Mouse (Mus musculus): ENCODE results near the gene Spg21. TPM values are rescaled to one million over a fixed set of nuclear protein-coding genes. Genes with fewer than 3 reads are reported as not detected.

Gene Spg21
- polyA plus RNA-seq, 1 experiment from 2014 or later = 138 TPM

- Histone ChIP-seq H3K4me3 (replicated peaks; ENCODE audit: low read length) (no peak overlapping the region), H3K9me3 (ENCODE audit: control insufficient read depth, low read length) (no peaks in the 10 kb centered on the region), H3K4me2 (ENCODE audit: low read length) (no peak overlapping the region), H3K27me3 (replicated peaks; ENCODE audit: control insufficient read depth, insufficient read depth, low read length) (no peaks in the 10 kb centered on the region), H3K27ac (ENCODE audit: low read length) (no peak overlapping the region), H3K4me1 (replicated peaks; ENCODE audit: control insufficient read depth, insufficient read depth, low read length) (peaks cover 22% of the 10 kb centered on the region), H3K9ac (replicated peaks; ENCODE audit: low read depth, low read length) (no peak overlapping the region), H3K36me3 (ENCODE audit: control insufficient read depth, insufficient read depth) (peaks cover 8% of the 10 kb centered on the region)
- ATAC-seq = no peak
- WGBS = 94% methylated on average over 6 of the region's 6 CpGs
Measured at GRCm38 (mm10) chr9:65464161-65464560, 3.4 kb downstream of the Spg21 start.

GRCm38 (mm10) chr9:65465241-65465640 lies 4.5 kb downstream of the Spg21 start:
- no peak overlapping the region for H3K27ac ChIP-seq (ENCODE audit: low read length)
- H3K9me3 ChIP-seq (ENCODE audit: control insufficient read depth, low read length) = no peaks in the 10 kb centered on the region
- H3K4me1 ChIP-seq (replicated peaks; ENCODE audit: control insufficient read depth, insufficient read depth, low read length) = peaks cover 19% of the 10 kb centered on the region
- H3K27me3 ChIP-seq (replicated peaks; ENCODE audit: control insufficient read depth, insufficient read depth, low read length) = no peaks in the 10 kb centered on the region
- H3K36me3 ChIP-seq (ENCODE audit: control insufficient read depth, insufficient read depth) = peaks cover 8% of the 10 kb centered on the region
- no peak for ATAC-seq
- no peak overlapping the region for H3K9ac ChIP-seq (replicated peaks; ENCODE audit: low read depth, low read length)
- no peak overlapping the region for H3K4me3 ChIP-seq (replicated peaks; ENCODE audit: low read length)
- WGBS = 92% methylated on average over 2 of the region's 2 CpGs
- no peak overlapping the region for H3K4me2 ChIP-seq (ENCODE audit: low read length)

GRCm38 (mm10) chr9:65467686-65468085 lies 6.9 kb downstream of the Spg21 start:
- Histone ChIP-seq H3K4me2 (ENCODE audit: low read length) (no peak overlapping the region), H3K9me3 (ENCODE audit: control insufficient read depth, low read length) (no peaks in the 10 kb centered on the region), H3K9ac (replicated peaks; ENCODE audit: low read depth, low read length) (no peak overlapping the region), H3K36me3 (ENCODE audit: control insufficient read depth, insufficient read depth) (peaks cover 8% of the 10 kb centered on the region), H3K27me3 (replicated peaks; ENCODE audit: control insufficient read depth, insufficient read depth, low read length) (no peaks in the 10 kb centered on the region), H3K27ac (ENCODE audit: low read length) (no peak overlapping the region), H3K4me1 (replicated peaks; ENCODE audit: control insufficient read depth, insufficient read depth, low read length) (peaks cover 3% of the 10 kb centered on the region), H3K4me3 (replicated peaks; ENCODE audit: low read length) (no peak overlapping the region)
- no peak for ATAC-seq
- WGBS = 80% methylated on average over 11 of the region's 11 CpGs

GRCm38 (mm10) chr9:65472769-65473168 lies 12.0 kb downstream of the Spg21 start:
- Histone ChIP-seq H3K9me3 (ENCODE audit: control insufficient read depth, low read length) (no peaks in the 10 kb centered on the region), H3K9ac (replicated peaks; ENCODE audit: low read depth, low read length) (no peak overlapping the region), H3K4me3 (replicated peaks; ENCODE audit: low read length) (no peak overlapping the region), H3K36me3 (ENCODE audit: control insufficient read depth, insufficient read depth) (peaks cover 20% of the 10 kb centered on the region), H3K27me3 (replicated peaks; ENCODE audit: control insufficient read depth, insufficient read depth, low read length) (no peaks in the 10 kb centered on the region), H3K4me2 (ENCODE audit: low read length) (no peak overlapping the region), H3K4me1 (replicated peaks; ENCODE audit: control insufficient read depth, insufficient read depth, low read length) (no peaks in the 10 kb centered on the region), H3K27ac (ENCODE audit: low read length) (no peak overlapping the region)
- whole genome bisulfite sequencing = 94% methylated on average over 4 of the region's 4 CpGs
- ATAC-seq = no peak

- no peak overlapping the region for H3K4me3 ChIP-seq (replicated peaks; ENCODE audit: low read length)
- no peaks in the 10 kb centered on the region for H3K4me1 ChIP-seq (replicated peaks; ENCODE audit: control insufficient read depth, insufficient read depth, low read length)
- no peak overlapping the region for H3K4me2 ChIP-seq (ENCODE audit: low read length)
- H3K9ac ChIP-seq (replicated peaks; ENCODE audit: low read depth, low read length) = no peak overlapping the region
- WGBS = 88% methylated on average over 8 of the region's 8 CpGs
- ATAC-seq = no peak
- no peaks in the 10 kb centered on the region for H3K27me3 ChIP-seq (replicated peaks; ENCODE audit: control insufficient read depth, insufficient read depth, low read length)
- H3K27ac ChIP-seq (ENCODE audit: low read length) = no peak overlapping the region
- peaks cover 42% of the 10 kb centered on the region for H3K36me3 ChIP-seq (ENCODE audit: control insufficient read depth, insufficient read depth)
- no peaks in the 10 kb centered on the region for H3K9me3 ChIP-seq (ENCODE audit: control insufficient read depth, low read length)
Measured at GRCm38 (mm10) chr9:65479158-65479557, 18.4 kb downstream of the Spg21 start.

- Histone ChIP-seq H3K9me3 (ENCODE audit: control insufficient read depth, low read length) (no peaks in the 10 kb centered on the region), H3K4me1 (replicated peaks; ENCODE audit: control insufficient read depth, insufficient read depth, low read length) (no peaks in the 10 kb centered on the region), H3K27ac (ENCODE audit: low read length) (no peak overlapping the region), H3K9ac (replicated peaks; ENCODE audit: low read depth, low read length) (no peak overlapping the region), H3K36me3 (ENCODE audit: control insufficient read depth, insufficient read depth) (peaks cover 46% of the 10 kb centered on the region), H3K27me3 (replicated peaks; ENCODE audit: control insufficient read depth, insufficient read depth, low read length) (no peaks in the 10 kb centered on the region), H3K4me2 (ENCODE audit: low read length) (no peak overlapping the region), H3K4me3 (replicated peaks; ENCODE audit: low read length) (no peak overlapping the region)
- WGBS = 83% methylated on average over 5 of the region's 5 CpGs
- no peak for ATAC-seq
Measured at GRCm38 (mm10) chr9:65480071-65480470, 19.3 kb downstream of the Spg21 start.

- H3K27me3 ChIP-seq (replicated peaks; ENCODE audit: control insufficient read depth, insufficient read depth, low read length) = no peaks in the 10 kb centered on the region
- H3K27ac ChIP-seq (ENCODE audit: low read length) = no peak overlapping the region
- H3K4me3 ChIP-seq (replicated peaks; ENCODE audit: low read length) = no peak overlapping the region
- ATAC-seq = no peak
- H3K9me3 ChIP-seq (ENCODE audit: control insufficient read depth, low read length) = no peaks in the 10 kb centered on the region
- H3K36me3 ChIP-seq (ENCODE audit: control insufficient read depth, insufficient read depth) = peaks cover 7% of the 10 kb centered on the region
- 92% methylated on average over 3 of the region's 3 CpGs for WGBS
- no peak overlapping the region for H3K9ac ChIP-seq (replicated peaks; ENCODE audit: low read depth, low read length)
- no peaks in the 10 kb centered on the region for H3K4me1 ChIP-seq (replicated peaks; ENCODE audit: control insufficient read depth, insufficient read depth, low read length)
- no peak overlapping the region for H3K4me2 ChIP-seq (ENCODE audit: low read length)
Measured at GRCm38 (mm10) chr9:65491476-65491875, 30.7 kb downstream of the Spg21 start.

GRCm38 (mm10) chr9:65492351-65492750 lies 31.6 kb downstream of the Spg21 start:
- no peak for ATAC-seq
- H3K4me2 ChIP-seq (ENCODE audit: low read length) = no peak overlapping the region
- H3K27me3 ChIP-seq (replicated peaks; ENCODE audit: control insufficient read depth, insufficient read depth, low read length) = no peaks in the 10 kb centered on the region
- H3K4me1 ChIP-seq (replicated peaks; ENCODE audit: control insufficient read depth, insufficient read depth, low read length) = no peaks in the 10 kb centered on the region
- H3K9ac ChIP-seq (replicated peaks; ENCODE audit: low read depth, low read length) = no peak overlapping the region
- H3K27ac ChIP-seq (ENCODE audit: low read length) = no peak overlapping the region
- 91% methylated on average over 2 of the region's 2 CpGs for WGBS
- no peaks in the 10 kb centered on the region for H3K9me3 ChIP-seq (ENCODE audit: control insufficient read depth, low read length)
- H3K4me3 ChIP-seq (replicated peaks; ENCODE audit: low read length) = no peak overlapping the region
- H3K36me3 ChIP-seq (ENCODE audit: control insufficient read depth, insufficient read depth) = 0 out of 2 replicates have a peak, but pooled peaks cover 2% of the 10 kb centered on the region

- no peaks in the 10 kb centered on the region for H3K9me3 ChIP-seq (ENCODE audit: control insufficient read depth, low read length)
- H3K4me2 ChIP-seq (ENCODE audit: low read length) = no peak overlapping the region
- WGBS = 94% methylated on average over 4 of the region's 4 CpGs
- H3K4me1 ChIP-seq (replicated peaks; ENCODE audit: control insufficient read depth, insufficient read depth, low read length) = no peaks in the 10 kb centered on the region
- H3K27me3 ChIP-seq (replicated peaks; ENCODE audit: control insufficient read depth, insufficient read depth, low read length) = no peaks in the 10 kb centered on the region
- H3K4me3 ChIP-seq (replicated peaks; ENCODE audit: low read length) = no peak overlapping the region
- no peak for ATAC-seq
- no peak overlapping the region for H3K27ac ChIP-seq (ENCODE audit: low read length)
- H3K36me3 ChIP-seq (ENCODE audit: control insufficient read depth, insufficient read depth) = 0 out of 2 replicates have a peak, but pooled peaks cover 2% of the 10 kb centered on the region
- H3K9ac ChIP-seq (replicated peaks; ENCODE audit: low read depth, low read length) = no peak overlapping the region
Measured at GRCm38 (mm10) chr9:65492851-65493250, 32.1 kb downstream of the Spg21 start.

- Histone ChIP-seq H3K36me3 (ENCODE audit: control insufficient read depth, insufficient read depth) (no peaks in the 10 kb centered on the region), H3K4me3 (replicated peaks; ENCODE audit: low read length) (no peak overlapping the region), H3K9me3 (ENCODE audit: control insufficient read depth, low read length) (no peaks in the 10 kb centered on the region), H3K9ac (replicated peaks; ENCODE audit: low read depth, low read length) (no peak overlapping the region), H3K4me2 (ENCODE audit: low read length) (no peak overlapping the region), H3K27me3 (replicated peaks; ENCODE audit: control insufficient read depth, insufficient read depth, low read length) (no peaks in the 10 kb centered on the region), H3K4me1 (replicated peaks; ENCODE audit: control insufficient read depth, insufficient read depth, low read length) (no peaks in the 10 kb centered on the region), H3K27ac (ENCODE audit: low read length) (no peak overlapping the region)
- WGBS = 65% methylated on average over 8 of the region's 8 CpGs
- ATAC-seq = no peak
Measured at GRCm38 (mm10) chr9:65502146-65502545, 41.4 kb downstream of the Spg21 start.
